Mouse (Mus musculus): ENCODE data around the gene Hmgcs2.

GRCm38 (mm10) chr3:98262133-98262532, 18.1 kb upstream of the Hmgcs2 start:
- TF ChIP-seq MYC (IDR thresholded peaks at IDR 0.05; ENCODE audit: low read depth, low read length), result no peak
- no peak for TF ChIP-seq TCF12 (IDR thresholded peaks at IDR 0.05; ENCODE audit: low read depth, low read length)
- no peak for TF ChIP-seq HCFC1 (IDR thresholded peaks at IDR 0.05; ENCODE audit: low read depth, low read length)
- no peak for TF ChIP-seq POLR2A (IDR thresholded peaks at IDR 0.05; ENCODE audit: low read depth, low read length)
- no peak for TF ChIP-seq CTCF (conservative IDR thresholded peaks at IDR 0.05 in 1 of 2, IDR thresholded peaks at IDR 0.05 in 1 of 2; ENCODE audit: low read depth in 2 of 2, low read length in 2 of 2)

All from CH12.LX (cell line).